Comparison of ENCODE assay signal across 8 mouse cellular contexts in the genomic region with DNA sequence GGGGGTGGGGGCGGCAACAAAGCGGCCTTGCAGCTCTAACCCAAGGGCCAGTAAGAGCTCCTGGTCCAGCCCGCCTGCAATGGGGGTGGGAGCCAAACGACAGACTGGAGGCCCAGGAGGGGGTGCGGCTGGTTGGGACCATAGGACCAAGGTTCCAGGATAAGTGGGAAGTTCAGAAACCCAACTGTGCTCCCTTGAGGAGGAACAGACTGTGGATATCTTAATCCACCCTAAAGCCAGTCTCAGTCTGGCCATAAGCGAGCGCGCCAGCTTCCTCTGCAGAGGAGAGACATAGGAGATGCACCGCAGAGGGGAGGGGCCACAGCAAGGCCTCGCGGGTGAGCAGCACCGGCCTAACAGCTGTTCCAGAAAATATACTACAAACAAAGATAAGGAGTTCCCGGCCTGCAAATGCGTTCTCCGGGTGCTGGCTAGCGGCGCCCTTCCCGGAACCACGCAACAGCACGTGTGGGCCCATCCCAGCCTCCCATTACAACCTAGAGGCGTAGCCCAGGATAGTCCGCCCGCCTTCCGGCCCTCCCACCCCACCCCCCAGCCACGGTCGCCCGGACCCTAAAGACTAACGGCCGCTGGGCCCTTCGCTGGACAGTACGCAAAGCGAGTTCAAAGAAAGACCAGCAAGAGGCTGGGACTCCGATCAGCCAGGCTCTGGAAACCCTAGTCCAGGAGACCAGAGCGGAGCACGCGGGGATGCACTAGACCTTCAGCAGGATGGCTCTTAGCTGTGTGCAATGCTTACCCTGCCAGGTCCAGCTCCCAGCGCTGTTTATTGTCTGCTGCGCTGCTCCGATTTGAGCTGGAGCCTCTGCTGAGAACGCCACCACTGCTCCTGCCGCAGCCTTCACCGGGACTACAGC. TPM values are rescaled to one million over a fixed set of nuclear protein-coding genes. Genes with fewer than 3 reads are reported as not detected.
DNase-seq lines count a peak whose midpoint lies in the region; ATAC-seq lines count a peak whose summit lies in the region.

No protein-coding gene starts in this region.

- H3K4me2 ChIP-seq in forebrain, embryonic 15.5 days (replicated peaks): peak overlapping the region; percentile 55

- H3K4me1 ChIP-seq in forebrain, embryonic 15.5 days: peaks cover 16% of the 10 kb centered on the region

- peak overlapping the region; percentile 81 for H3K27ac ChIP-seq in forebrain, embryonic 15.5 days (replicated peaks)

- H3K4me3 ChIP-seq in forebrain, embryonic 15.5 days: peak overlapping the region; percentile 63

- peak overlapping the region; percentile 63 for H3K9ac ChIP-seq in forebrain, embryonic 15.5 days (replicated peaks)

- H3K9me3 ChIP-seq in forebrain, embryonic 15.5 days: no peaks in the 10 kb centered on the region

- no peaks in the 10 kb centered on the region for H3K27me3 ChIP-seq in forebrain, embryonic 15.5 days

- H3K36me3 ChIP-seq in forebrain, embryonic 15.5 days: no peaks in the 10 kb centered on the region

- ATAC-seq in forebrain, embryonic 15.5 days (replicated peaks): peak; percentile 89
- ATAC-seq in hematopoietic stem cell, adult 5-6 weeks (replicated peaks in 1 of 2; ENCODE audit: insufficient read depth in 1 of 2, low FRiP score in 2 of 2, low TSS enrichment in 1 of 2, low read depth in 1 of 2, poor library complexity in 2 of 2, severe bottlenecking in 2 of 2): peak; percentile 50 to 64

- DNase-seq in MN1 (ENCODE audit: low spot score): peak; percentile 37
- DNase-seq in c-Kit-positive CD71-positive TER-119-positive erythroid progenitor cells, embryonic 14.5 days (ENCODE audit: low spot score): peak; percentile 33
- DNase-seq in layer of hippocampus, postnatal 10 days (ENCODE audit: low spot score in 2 of 2): peak; percentile 25 to 47
- DNase-seq in lung, postnatal 14 days: peak; percentile 29
- DNase-seq in right cerebral cortex, adult 2 months (ENCODE audit: low spot score in 2 of 2): peak; percentile 8 to 50
- DNase-seq in yolk sac, embryonic 10.5 days (ENCODE audit: low spot score): peak; percentile 74

- 25% methylated on average over 42 of the region's 42 CpGs for WGBS in forebrain, embryonic 15.5 days

RNA-seq across cellular contexts. Expression of a gene that starts 0.5 kb away (rescaled TPM):
- polyA plus RNA-seq in forebrain, embryonic 15.5 days (2015; fragmentation: Nextera tagmentation; extraction: Ambion mirVana): 11.6 TPM in 2 replicates
- 11.4 and 14.4 TPM in 2 replicates for total RNA-seq in hematopoietic stem cell, adult 5-6 weeks (2017)
- 10 to 100 TPM; 15.7 to 16.1 TPM for total RNA-seq in layer of hippocampus, postnatal 10 days (2021)

Comparison
In these comparisons a context has a peak if more than half of its experiments do, and no peak if none do; other contexts are left out.
1. Peak in every context shown above with its lines: DNase-seq, ATAC-seq, H3K4me3 ChIP-seq and H3K27ac ChIP-seq.